Mouse (Mus musculus): Measurements from ENCODE around the gene Tent5a. TPM values are rescaled to one million over a fixed set of nuclear protein-coding genes. Genes with fewer than 3 reads are reported as not detected.
A peak's percentile ranks its signal among the peaks of the same experiment; 100 is the strongest.

Gene Tent5a
- total RNA-seq, 2 experiments from 2014 or later, result 42.8 to 43.5 TPM

DNA sequence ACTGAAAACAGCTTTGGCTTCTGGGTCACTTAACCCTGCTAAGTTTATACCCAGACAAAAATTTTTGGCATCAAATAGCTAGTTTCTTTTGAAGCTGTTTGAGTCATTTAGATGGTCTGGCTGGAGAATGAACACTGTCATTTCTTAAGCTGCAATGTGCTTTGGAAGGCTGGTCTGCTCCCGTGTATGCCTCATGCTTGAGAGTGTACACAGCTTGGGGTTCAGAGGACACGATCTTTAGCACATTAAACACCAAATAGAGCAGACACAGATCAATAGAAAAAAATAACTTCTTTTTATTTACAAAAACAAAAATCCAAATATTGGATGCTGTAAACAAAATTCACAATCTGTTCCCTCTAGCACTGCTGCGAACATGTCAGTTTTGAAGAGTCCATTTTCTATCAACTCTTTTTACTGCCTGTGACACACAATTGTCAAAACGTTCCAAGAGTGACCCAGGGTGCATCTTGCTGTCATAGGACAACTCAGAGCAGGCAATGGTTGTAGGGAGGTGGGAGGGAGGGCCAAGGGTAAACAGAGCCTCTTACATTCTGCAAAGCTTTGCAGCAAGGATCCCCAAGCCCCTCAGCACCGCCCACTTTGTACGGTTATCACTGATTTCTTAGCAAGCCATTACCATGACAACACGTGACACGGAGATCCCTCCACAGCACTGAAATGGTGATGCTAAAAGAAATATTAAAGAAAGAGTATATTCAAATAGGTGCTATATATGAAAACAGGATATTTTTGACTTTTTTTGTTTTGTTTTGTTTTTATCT, 6.8 kb downstream of the Tent5a start:
- no peak for ATAC-seq (replicated peaks; ENCODE audit: poor library complexity, severe bottlenecking)

DNA sequence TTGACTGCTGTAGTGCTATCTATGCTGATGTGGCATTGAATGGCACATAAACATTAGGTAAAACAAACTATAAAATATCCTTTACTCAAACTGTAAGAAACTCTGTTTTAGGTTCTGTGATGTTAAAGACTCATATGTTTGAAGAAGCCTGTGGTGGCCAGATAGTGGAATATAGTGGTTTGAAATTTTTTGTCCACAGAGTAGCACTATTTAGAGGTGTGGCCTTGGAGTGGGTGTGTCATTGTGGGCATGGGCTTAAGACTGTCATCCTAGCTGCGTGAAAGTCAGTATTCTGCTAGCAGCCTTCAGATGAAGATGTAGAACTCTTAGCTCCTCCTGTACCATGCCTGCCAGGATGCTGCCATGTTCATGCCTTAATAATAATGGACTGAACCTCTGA, 11.0 kb downstream of the Tent5a start:
- no peak for ATAC-seq (replicated peaks; ENCODE audit: poor library complexity, severe bottlenecking)

DNA sequence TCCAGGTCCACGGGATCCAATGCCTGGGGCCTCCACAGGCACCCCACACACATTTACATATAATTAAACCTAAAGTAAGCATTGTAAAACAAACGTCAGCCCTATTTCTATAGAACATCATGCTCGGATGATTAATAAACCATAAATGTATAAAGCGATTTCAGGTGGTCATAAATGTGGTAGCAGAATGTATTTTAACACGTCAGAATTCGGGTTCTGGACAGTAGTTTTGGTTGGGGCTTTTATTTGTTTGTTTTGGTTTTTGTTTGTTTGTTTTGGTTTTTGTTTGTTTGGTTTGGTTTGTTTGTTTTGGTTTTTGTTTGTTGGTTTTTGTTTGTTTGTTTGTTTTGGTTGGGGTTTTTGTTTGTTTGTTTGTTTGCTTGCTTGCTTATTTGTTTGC, 14.7 kb downstream of the Tent5a start, which contains the start of gene Gm11114:
TSS of gene Gm11114 (plus strand) at position 301 of the 400 bp plus-strand sequence.
- ATAC-seq (replicated peaks; ENCODE audit: poor library complexity, severe bottlenecking), result no peak

DNA sequence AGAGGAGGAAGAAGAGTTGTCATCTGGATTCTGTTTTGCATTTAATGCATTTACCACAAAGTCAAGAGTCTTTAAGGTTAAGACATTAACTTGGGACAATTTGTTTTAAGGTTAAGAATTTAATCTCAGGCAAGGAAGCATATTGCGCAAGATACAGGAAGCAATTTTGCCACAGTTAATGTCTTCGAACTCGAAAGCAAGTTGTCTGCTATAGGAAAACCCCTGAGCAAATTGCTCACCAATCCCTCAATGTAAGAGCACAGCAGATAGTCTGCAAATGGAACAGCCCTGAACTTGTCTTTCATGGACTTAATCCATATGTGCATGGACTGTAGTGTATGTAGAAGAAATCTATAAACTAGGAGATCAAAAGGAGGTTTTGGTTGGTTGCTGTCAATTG, 23.8 kb downstream of the Tent5a start:
- peak; percentile 58 for ATAC-seq (replicated peaks; ENCODE audit: poor library complexity, severe bottlenecking)

DNA sequence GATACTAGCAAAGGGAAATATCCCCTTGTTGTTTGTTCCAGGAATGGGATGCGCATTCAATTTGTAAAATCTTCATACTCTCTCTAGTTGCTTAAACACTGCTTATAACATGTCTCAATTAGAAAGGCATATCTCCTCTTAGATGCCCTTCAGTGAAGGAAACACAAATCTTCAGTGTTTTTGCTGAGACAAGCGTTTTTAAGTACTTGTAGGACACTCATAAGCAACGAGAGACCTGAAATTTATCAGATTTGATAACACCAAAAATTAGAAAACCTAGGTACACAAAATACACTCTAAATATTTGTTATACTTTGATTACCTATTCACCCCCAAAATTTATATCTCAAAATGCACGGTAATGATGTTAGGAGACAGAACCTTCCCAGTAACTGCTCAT, 24.3 kb downstream of the Tent5a start:
- ATAC-seq (replicated peaks; ENCODE audit: poor library complexity, severe bottlenecking), result no peak

DNA sequence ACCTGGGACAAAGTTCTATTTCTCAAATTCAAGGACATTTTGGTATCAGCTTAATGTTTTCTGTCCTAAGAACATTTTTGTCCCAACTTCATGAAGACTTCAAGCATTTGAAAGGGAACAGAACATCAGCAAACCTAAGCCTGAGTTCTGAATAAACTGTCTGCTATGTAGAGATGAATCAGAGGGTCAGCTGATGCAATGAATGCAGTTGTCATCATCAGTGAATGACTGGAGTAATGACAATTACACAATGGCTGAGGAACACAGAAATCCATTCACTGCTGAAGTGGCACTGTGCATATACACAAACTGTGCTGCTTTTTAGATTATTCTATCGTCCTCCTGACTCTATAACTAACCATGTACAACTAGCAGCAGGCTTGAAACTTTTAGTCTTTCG, 53.0 kb downstream of the Tent5a start:
- no peak for ATAC-seq (replicated peaks; ENCODE audit: poor library complexity, severe bottlenecking)

Other genes with a start within 250 kb of the Tent5a start
- gene Gm11114, start 14.6 kb downstream of the Tent5a start, total RNA-seq (2014; fragmentation: Nextera tagmentation), result not detected in 2 replicates
- gene Gm11114, start 14.6 kb downstream of the Tent5a start, total RNA-seq (2017), result not detected in 2 replicates